Mouse (Mus musculus): ENCODE data around the gene Ryr1.

DNA sequence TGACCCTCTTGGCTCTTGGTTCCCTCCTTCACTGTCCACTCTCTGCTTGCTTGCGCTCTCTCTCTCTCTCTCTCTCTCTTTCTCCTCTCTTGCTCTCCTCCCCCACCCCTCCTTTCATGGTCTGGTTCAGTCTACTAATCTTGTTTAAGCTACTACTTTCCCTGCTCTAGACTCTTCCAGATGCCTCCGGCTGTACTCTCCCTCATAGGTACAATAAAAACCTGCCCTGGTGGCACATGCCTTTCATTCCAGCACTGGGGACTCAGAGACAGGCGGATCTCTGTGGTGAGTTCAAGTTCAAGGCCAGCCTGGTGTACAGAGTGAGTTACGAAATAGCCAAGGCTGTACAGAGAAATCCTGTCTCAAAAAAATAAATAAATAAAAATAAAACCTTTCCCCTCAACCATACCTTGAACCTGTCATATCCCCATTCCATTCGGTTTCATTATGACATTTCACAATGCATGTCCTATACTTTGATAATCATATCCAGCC is 159.6 kb downstream of the Ryr1 start:
- no peak for TF ChIP-seq CTCF (IDR thresholded peaks at IDR 0.05; ENCODE audit: extremely low read depth, insufficient read length, insufficient replicate concordance, low read depth, low read length)
- no peak for TF ChIP-seq POLR2A (IDR thresholded peaks at IDR 0.05; ENCODE audit: low read depth, low read length)
